Mouse (Mus musculus) left cerebral cortex, postnatal 25 days (tissue): ENCODE measurements around the gene Arl3. TPM values are rescaled to one million over a fixed set of nuclear protein-coding genes. Genes with fewer than 3 reads are reported as not detected.

Experiments used
- DNase-seq, 2 experiments: peaks; one replicate each; pipeline ENCODE4 v3.0.0; 2022; ENCODE audit warnings: low spot score in 2 of 2, mixed read lengths in 1 of 2
- intact Hi-C: fragments of 180-260 bp; cut with DNase I; formaldehyde crosslinking; loops from one replicate; pipeline ENCODE4 v1.15.1; 2025
- total RNA-seq, 2 experiments: library from RNA; stranded (reverse); gene quantifications; 2 replicates each; pipeline ENCODE4 v1.2.3; 2021

Gene Arl3
- total RNA-seq, 2 experiments from 2014 or later = 113 to 120 TPM

DNA sequence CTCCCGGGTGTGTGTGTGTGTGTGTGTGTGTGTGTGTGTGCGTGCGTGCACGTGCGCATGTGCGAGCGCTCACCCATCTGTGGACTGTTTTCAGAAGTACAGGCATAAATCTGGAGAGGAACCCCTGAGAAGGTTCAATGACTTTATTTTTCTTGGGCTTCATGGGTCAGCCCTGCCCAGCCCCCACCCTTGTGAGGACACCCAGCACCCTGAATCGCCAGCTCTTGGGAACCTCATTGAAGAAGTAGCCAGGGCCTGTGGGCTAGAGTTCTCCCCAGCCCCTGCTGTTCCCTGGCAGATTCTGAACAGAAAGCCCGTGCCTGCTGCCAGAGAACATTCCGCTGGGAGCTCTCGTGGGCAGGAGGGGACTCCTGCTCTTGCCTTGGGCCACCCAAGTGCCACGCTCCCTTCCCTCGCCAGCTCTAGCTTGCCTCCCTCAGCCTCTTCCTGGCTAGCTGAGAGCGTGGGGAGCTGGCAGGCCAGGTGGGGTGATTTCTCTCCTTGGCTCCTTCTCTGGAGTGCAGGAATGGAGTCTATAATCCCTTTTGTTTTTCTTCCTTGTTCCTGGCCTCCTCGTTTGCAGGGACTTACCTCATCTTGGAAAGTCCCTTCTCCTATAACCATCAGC, 89.2 kb downstream of the Arl3 start:
- intact Hi-C loops = no loop called here
- DNase-seq = peak in 1 of 2 experiments; percentile 56

DNA sequence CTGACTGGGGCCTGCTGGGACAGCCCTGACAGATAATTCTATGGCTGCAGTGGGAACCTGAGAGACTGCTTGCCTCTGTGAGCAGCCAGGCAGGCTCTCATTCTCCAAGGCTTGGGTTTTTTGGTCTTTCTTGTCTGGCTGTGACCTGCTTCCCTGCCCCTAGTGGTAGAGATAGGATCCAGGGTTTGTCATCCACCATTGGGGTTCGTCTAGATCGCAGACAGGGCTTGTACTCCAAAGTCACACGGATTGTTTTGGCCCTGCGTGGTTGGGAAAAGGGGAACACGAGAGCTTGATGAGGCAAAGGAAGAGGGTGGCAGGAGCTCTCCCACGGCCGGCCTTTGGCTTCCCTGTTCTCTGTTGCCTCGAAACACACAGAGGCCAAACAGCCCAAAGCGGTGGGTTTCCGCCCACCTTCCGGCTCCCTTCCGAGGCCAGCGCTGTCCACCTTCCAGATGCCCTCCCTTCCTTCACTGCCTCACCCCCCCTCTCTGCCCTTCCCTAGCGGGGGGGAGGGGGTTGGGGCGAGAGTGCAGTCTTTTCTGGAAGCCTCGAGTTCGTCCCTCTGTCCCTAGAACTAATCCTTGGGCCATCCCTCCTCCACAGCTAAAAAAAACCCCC, 90.0 kb downstream of the Arl3 start:
- intact Hi-C loops = no loop called here
- DNase-seq = no peak

DNA sequence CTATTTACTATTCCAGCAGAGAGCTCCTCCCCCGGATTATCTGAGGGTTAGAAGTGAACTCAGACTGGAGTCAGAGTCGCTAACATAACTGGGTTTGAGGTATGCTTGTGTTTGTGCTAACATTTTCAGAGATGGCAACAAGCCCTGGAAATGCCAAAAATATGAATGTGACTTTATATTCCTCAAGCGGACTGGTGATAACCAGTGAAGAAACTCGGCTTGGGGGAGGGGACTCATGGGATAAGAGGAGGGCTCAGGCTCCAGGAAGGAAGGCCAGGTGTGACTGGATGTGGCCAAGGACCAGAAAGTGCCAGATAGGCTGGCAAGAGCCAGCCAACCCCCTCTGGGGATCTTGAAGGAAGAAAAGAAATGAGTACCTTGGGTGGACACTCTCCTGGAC, 91.2 kb downstream of the Arl3 start:
- DNase-seq = no peak
- intact Hi-C loops = no loop called here

DNA sequence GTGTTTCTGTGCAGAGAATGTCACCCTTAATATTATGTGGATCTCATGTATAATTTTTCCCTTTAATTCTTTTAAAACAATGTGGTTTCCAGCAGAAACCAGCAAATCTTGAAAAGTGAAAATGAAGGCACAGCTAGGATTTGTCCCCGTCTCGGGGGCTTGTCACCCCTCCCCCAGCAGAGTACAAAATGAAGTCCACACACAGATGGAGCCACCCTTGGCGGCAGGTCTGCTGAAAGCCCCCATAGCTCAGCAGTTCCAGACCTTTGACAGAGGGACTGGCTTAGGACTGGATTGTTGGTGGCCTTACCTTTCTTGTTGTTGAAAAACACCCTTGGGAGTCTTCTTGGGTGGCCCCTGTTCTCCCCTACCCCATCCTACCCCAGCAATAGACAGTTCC, 91.6 kb downstream of the Arl3 start:
- DNase-seq = no peak
- intact Hi-C loops = no loop called here

Other genes starting within 250 kb of the Arl3 start
- 100 to 1,000 TPM; 588 to 629 TPM for gene Psd, start 246.0 kb downstream of the Arl3 start, total RNA-seq
- 10 to 100 TPM; 28.6 to 29.0 TPM for gene Fbxl15, start 245.0 kb downstream of the Arl3 start, total RNA-seq
- 100 to 1,000 TPM; 174 to 185 TPM for gene Cuedc2, start 234.5 kb downstream of the Arl3 start, total RNA-seq
- gene Mfsd13a, start 232.1 kb downstream of the Arl3 start, total RNA-seq = 10 to 100 TPM; 24.1 to 28.1 TPM
- 1 to 10 TPM in 1 of 2 experiments, under 1 TPM in 1; 0.94 to 1.2 TPM for gene 2310034G01Rik, start 222.9 kb downstream of the Arl3 start, total RNA-seq
- 100 to 1,000 TPM; 187 to 190 TPM for gene Actr1a, start 177.4 kb downstream of the Arl3 start, total RNA-seq
- gene Sufu, start 176.3 kb downstream of the Arl3 start, total RNA-seq = 10 to 100 TPM; 16.8 to 21.0 TPM
- gene Trim8, start 71.5 kb downstream of the Arl3 start, total RNA-seq = 100 to 1,000 TPM; 114 to 116 TPM
- gene Sfxn2, start 167 bp upstream of the Arl3 start, total RNA-seq = 1 to 10 TPM; 3.7 to 4.8 TPM
- gene Wbp1l, start 25.9 kb upstream of the Arl3 start, total RNA-seq = 10 to 100 TPM; 34.2 to 40.8 TPM
- gene Cyp17a1, start 100.0 kb upstream of the Arl3 start, total RNA-seq = not detected
- 10 to 100 TPM; 22.5 to 25.6 TPM for gene Borcs7, start 116.7 kb upstream of the Arl3 start, total RNA-seq
- gene As3mt, start 134.3 kb upstream of the Arl3 start, total RNA-seq = 10 to 100 TPM; 22.0 to 24.4 TPM
- 10 to 100 TPM; 33.3 to 33.9 TPM for gene Cnnm2, start 188.4 kb upstream of the Arl3 start, total RNA-seq